Mouse (Mus musculus) bone marrow macrophage, adult 2 months (primary cell): ENCODE data around the gene Cpa5.

Source experiments
- CTCF ChIP-seq: IDR thresholded peaks from 2 replicates; pipeline ENCODE4 v1.5.1; 2012; ENCODE audit warnings: low read depth, mild to moderate bottlenecking, low read length, moderate library complexity
- POLR2A ChIP-seq: IDR thresholded peaks from 2 replicates; pipeline ENCODE4 v1.6.1; 2012; ENCODE audit warnings: mild to moderate bottlenecking, low read depth, low read length, borderline replicate concordance

- TF ChIP-seq CTCF (no peak), POLR2A (no peak)
Observed at GRCm38 (mm10) chr6:30624763-30625162, 14.0 kb downstream of the Cpa5 start.
